Mouse (Mus musculus) lung, adult 18-20 months (tissue): ENCODE measurements at regions not wholly inside any gene's neighbourhood (a gene's known extent, or its start where the extent isn't known, plus 50 kb on each side); places are given as distances from the start of the nearest gene placed in this dataset.

Source experiments
- DNase-seq, 2 experiments: peaks; one replicate each; pipeline ENCODE4 v3.0.0; 2022; ENCODE audit warnings: mixed read lengths in 2 of 2

DNA sequence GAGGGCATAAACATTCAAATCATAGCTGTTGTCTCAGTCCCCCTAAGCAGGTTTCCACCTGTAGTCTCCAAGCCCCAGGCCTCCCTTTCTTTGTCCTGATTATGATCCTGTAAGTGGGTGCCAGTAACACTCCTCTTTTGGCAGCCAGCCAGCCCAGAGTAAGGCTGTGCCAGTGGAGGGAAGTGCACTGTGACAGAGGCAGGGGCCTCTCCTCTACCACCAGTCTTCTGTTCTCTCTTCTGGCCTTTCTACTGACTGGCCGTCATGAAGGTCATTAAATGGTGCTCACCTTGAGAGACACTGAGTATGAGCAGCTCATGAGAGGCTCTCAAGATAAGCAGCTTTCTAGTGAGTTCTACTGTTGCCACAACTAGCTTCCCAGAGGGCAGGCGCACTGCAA lies 63.5 kb upstream of the Met start:
- peak; percentile 20 to 43 for DNase-seq

- DNase-seq = no peak
Measured at GRCm38 (mm10) chr6:17408094-17408493, 55.5 kb upstream of the Met start.

DNA sequence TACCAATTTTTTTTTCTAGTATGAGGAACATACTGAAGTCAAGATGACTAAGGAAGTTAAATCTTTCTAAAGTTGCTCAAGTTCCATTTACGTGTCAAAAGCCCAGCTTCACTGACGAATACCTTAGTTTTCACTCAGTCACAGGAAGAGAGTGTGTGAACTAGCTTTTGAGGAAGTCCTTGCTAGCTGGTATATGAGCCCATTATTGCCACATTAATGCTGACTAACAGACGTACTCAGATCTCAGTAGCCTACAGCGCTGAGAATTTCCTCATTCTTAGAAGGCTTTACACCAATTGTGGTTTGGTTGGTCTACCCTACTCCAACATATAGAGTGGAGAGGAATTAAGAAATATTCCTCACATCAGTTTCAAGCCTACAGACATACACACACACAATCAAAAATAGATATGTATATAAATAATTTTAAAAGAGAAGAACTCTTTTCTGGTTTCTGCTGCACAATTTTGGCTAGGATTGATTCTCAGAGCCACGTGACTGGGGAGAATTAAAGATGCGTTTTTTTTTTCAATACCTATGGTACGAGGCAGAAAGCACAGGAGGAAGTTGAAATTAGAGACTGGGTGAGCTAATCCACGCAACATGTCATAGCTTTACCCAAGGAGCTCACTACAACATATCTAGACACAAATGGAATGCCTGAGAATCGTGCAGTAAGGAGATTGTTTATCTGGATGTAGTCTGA lies 53.7 kb upstream of the Met start:
- peak in 1 of 2 experiments; percentile 11 for DNase-seq

DNA sequence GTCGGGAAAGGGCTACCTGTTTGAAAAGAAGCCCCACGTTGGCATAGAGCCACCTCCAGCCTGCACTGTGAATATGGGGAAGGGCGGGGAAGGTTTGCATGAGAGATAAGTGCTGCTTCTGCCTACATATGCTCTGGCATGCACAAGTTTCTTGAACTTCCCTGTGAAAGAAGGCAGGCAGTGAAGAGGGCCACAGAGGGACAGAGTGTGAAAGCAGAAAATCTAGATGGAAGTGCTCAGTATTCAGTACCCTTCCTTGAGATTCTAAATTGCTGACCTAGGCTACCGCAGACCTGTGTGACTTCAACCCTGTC lies 53.2 kb upstream of the Met start:
- DNase-seq = no peak
